Mouse (Mus musculus): ENCODE measurements around the gene Mrps12. TPM values are rescaled to one million over a fixed set of nuclear protein-coding genes. Genes with fewer than 3 reads are reported as not detected.

Mrps12 gene
- polyA plus RNA-seq, 1 experiment from 2014 or later = 120 TPM

Other genes starting within 250 kb of the Mrps12 start
- gene Ifnl2, start 231.4 kb downstream of the Mrps12 start, polyA plus RNA-seq (2015; fragmentation: Nextera tagmentation; extraction: Ambion mirVana) = not detected in 2 replicates
- gene Ifnl3, start 219.0 kb downstream of the Mrps12 start, polyA plus RNA-seq (2015; fragmentation: Nextera tagmentation; extraction: Ambion mirVana) = not detected in 2 replicates
- gene Sycn, start 200.9 kb downstream of the Mrps12 start, polyA plus RNA-seq (2015; fragmentation: Nextera tagmentation; extraction: Ambion mirVana) = not detected in 2 replicates
- gene Nccrp1, start 194.6 kb downstream of the Mrps12 start, polyA plus RNA-seq (2015; fragmentation: Nextera tagmentation; extraction: Ambion mirVana) = not detected in 2 replicates
- gene Samd4b, start 143.7 kb downstream of the Mrps12 start, polyA plus RNA-seq (2015; fragmentation: Nextera tagmentation; extraction: Ambion mirVana) = 11.9 and 15.1 TPM in 2 replicates
- gene Pak4, start 143.6 kb downstream of the Mrps12 start, polyA plus RNA-seq (2015; fragmentation: Nextera tagmentation; extraction: Ambion mirVana) = 58.2 and 60.5 TPM in 2 replicates
- not detected in 2 replicates for gene Acp7, start 110.5 kb downstream of the Mrps12 start, polyA plus RNA-seq (2015; fragmentation: Nextera tagmentation; extraction: Ambion mirVana)
- 5.2 and 6.9 TPM in 2 replicates for gene Fbxo27, start 49.0 kb downstream of the Mrps12 start, polyA plus RNA-seq (2015; fragmentation: Nextera tagmentation; extraction: Ambion mirVana)
- 13.9 and 15.8 TPM in 2 replicates for gene Fbxo17, start 25.0 kb downstream of the Mrps12 start, polyA plus RNA-seq (2015; fragmentation: Nextera tagmentation; extraction: Ambion mirVana)
- gene Sars2, start 172 bp upstream of the Mrps12 start, polyA plus RNA-seq (2015; fragmentation: Nextera tagmentation; extraction: Ambion mirVana) = 24.1 and 25.8 TPM in 2 replicates
- gene Ccer2, start 14.4 kb upstream of the Mrps12 start, polyA plus RNA-seq (2015; fragmentation: Nextera tagmentation; extraction: Ambion mirVana) = not detected in 2 replicates
- gene Sirt2, start 24.9 kb upstream of the Mrps12 start, polyA plus RNA-seq (2015; fragmentation: Nextera tagmentation; extraction: Ambion mirVana) = 69.0 and 69.5 TPM in 2 replicates
- gene Nfkbib, start 25.7 kb upstream of the Mrps12 start, polyA plus RNA-seq (2015; fragmentation: Nextera tagmentation; extraction: Ambion mirVana) = 35.3 and 37.3 TPM in 2 replicates
- gene Rinl, start 47.1 kb upstream of the Mrps12 start, polyA plus RNA-seq (2015; fragmentation: Nextera tagmentation; extraction: Ambion mirVana) = 9.2 and 9.5 TPM in 2 replicates
- 200 and 226 TPM in 2 replicates for gene Hnrnpl, start 66.7 kb upstream of the Mrps12 start, polyA plus RNA-seq (2015; fragmentation: Nextera tagmentation; extraction: Ambion mirVana)
- gene Ech1, start 83.4 kb upstream of the Mrps12 start, polyA plus RNA-seq (2015; fragmentation: Nextera tagmentation; extraction: Ambion mirVana) = 184 and 189 TPM in 2 replicates
- 12.5 and 14.2 TPM in 2 replicates for gene Lgals4, start 92.0 kb upstream of the Mrps12 start, polyA plus RNA-seq (2015; fragmentation: Nextera tagmentation; extraction: Ambion mirVana)
- gene Lgals7, start 122.0 kb upstream of the Mrps12 start, polyA plus RNA-seq (2015; fragmentation: Nextera tagmentation; extraction: Ambion mirVana) = 1.0 and 2.8 TPM in 2 replicates
- 0.43 and 0.49 TPM in 2 replicates for gene Capn12, start 139.6 kb upstream of the Mrps12 start, polyA plus RNA-seq (2015; fragmentation: Nextera tagmentation; extraction: Ambion mirVana)
- 313 and 319 TPM in 2 replicates for gene Actn4, start 220.5 kb upstream of the Mrps12 start, polyA plus RNA-seq (2015; fragmentation: Nextera tagmentation; extraction: Ambion mirVana)
- gene Eif3k, start 240.0 kb upstream of the Mrps12 start, polyA plus RNA-seq (2015; fragmentation: Nextera tagmentation; extraction: Ambion mirVana) = 366 and 367 TPM in 2 replicates
- 8.9 and 10.7 TPM in 2 replicates for gene Map4k1, start 240.2 kb upstream of the Mrps12 start, polyA plus RNA-seq (2015; fragmentation: Nextera tagmentation; extraction: Ambion mirVana)

Measured in lung, embryonic 16.5 days (tissue).